Mouse (Mus musculus) thymus, adult 2 months (tissue): ENCODE data around the gene Abcf2.

ENCODE experiments used
- CTCF ChIP-seq: fragments of 200-500 bp; IDR thresholded peaks from 2 replicates; pipeline ENCODE4 v1.5.1; 2012; ENCODE audit warnings: mild to moderate bottlenecking, control low read depth, low read length, moderate library complexity, borderline replicate concordance; ENCODE audit not compliant: control insufficient read depth, poor library complexity, insufficient read depth; ENCODE audit errors: extremely low read depth
- POLR2A ChIP-seq: fragments of 200-500 bp; IDR thresholded peaks from 2 replicates; pipeline ENCODE4 v1.6.1; 2012; ENCODE audit warnings: mild to moderate bottlenecking, low read length, control low read depth, moderate library complexity; ENCODE audit not compliant: control insufficient read depth, poor library complexity, insufficient read depth; ENCODE audit errors: extremely low read depth

GRCm38 (mm10) chr5:24598570-24599006 is 21.3 kb upstream of the Abcf2 start:
- peak; percentile 91 for TF ChIP-seq CTCF
- no peak for TF ChIP-seq POLR2A
